Comparison of ENCODE assay signal across 26 mouse cellular contexts in the genomic region with DNA sequence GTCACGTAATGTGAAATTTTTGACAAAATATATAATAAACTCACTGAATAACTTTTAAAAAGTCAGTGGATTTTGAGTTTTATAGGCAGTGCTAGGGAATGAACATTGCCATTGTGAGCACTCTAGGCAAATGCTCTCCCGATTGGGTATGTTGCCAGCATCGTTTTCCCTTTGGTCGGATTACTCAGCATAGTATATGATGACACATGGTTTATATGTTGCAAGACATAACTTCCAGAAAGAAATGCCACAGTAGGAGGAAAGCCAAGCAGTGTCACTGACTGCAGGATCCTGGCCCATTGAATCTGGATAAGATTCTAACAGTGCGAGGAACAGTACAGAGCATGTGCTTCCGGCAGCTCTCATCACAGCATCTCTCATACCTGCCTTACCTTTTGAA. TPM values are rescaled to one million over a fixed set of nuclear protein-coding genes. Genes with fewer than 3 reads are reported as not detected.
A peak's percentile ranks its signal among the peaks of the same experiment; 100 is the strongest.
DNase-seq lines count a peak whose midpoint lies in the region; TF ChIP-seq lines count a peak whose summit lies in the region.
"Had no signal": no experiment of that assay in that cellular context is flagged by ENCODE, and none has a peak within 500 bp of the region (broad histone marks: within the 10 kb centered on the region; RNA-seq: fewer than 3 reads in every experiment).

No protein-coding gene starts in this region.

- no peak for TF ChIP-seq POLR2A in myocyte (IDR thresholded peaks at IDR 0.05; ENCODE audit: insufficient read length, low read depth)

- H3K36me3 ChIP-seq in C2C12 (ENCODE audit: control insufficient read depth, insufficient read depth) (no peaks in the 10 kb centered on the region), myocyte (ENCODE audit: control insufficient read depth, insufficient read depth) (no peaks in the 10 kb centered on the region)
- H3K36me3 ChIP-seq: embryonic facial prominence, embryonic 12.5 days; embryonic facial prominence, embryonic 15.5 days; G1E; heart, embryonic 12.5 days; heart, embryonic 15.5 days had no signal

- intact Hi-C loops in left cerebral cortex, postnatal 10 days (cut with DNase I) = no loop called here
- intact Hi-C loops in left cerebral cortex, adult 2 months (cut with DNase I) = no loop called here

- H3K4me2 ChIP-seq in myocyte (ENCODE audit: low read depth) = no peak overlapping the region
- H3K4me2 ChIP-seq: embryonic facial prominence, embryonic 12.5 days; embryonic facial prominence, embryonic 15.5 days; heart, embryonic 12.5 days; heart, embryonic 15.5 days; hindbrain, embryonic 14.5 days had no signal

- no peak overlapping the region for H3K4me3 ChIP-seq in C2C12 (ENCODE audit: insufficient read depth, poor library complexity, severe bottlenecking)
- H3K4me3 ChIP-seq in myocyte = no peak overlapping the region
- no peak overlapping the region for H3K4me3 ChIP-seq in left cerebral cortex, adult 2 months
- H3K4me3 ChIP-seq: embryonic facial prominence, embryonic 12.5 days; embryonic facial prominence, embryonic 15.5 days; gastrocnemius, adult 2 months; heart, embryonic 12.5 days; heart, embryonic 15.5 days had no signal

- no peaks in the 10 kb centered on the region for H3K79me2 ChIP-seq in C2C12 (ENCODE audit: control insufficient read depth, insufficient read depth)
- no peaks in the 10 kb centered on the region for H3K79me2 ChIP-seq in myocyte (ENCODE audit: control insufficient read depth, insufficient read depth)

- DNase-seq in adrenal gland, postnatal 14 days = peak; percentile 14
- DNase-seq in adrenal gland, postnatal 25 days = no peak
- peak; percentile 13 for DNase-seq in 3134 (ENCODE audit: extremely low read depth, insufficient read length, low spot score)
- DNase-seq in left cerebral cortex, postnatal 10 days (ENCODE audit: extremely low spot score in 1 of 2, low spot score in 2 of 2) = no peak
- no peak for DNase-seq in left cerebral cortex, adult 2 months (ENCODE audit: extremely low spot score in 1 of 2, low spot score in 2 of 2)
- DNase-seq: adrenal gland, adult 8-10 months; cerebellum, adult 2 months; cerebellum, adult 9-11 months; cerebellum, postnatal 25 days; forebrain, postnatal 0 days; gastrocnemius, adult 2 months; gastrocnemius, postnatal 14 days; heart, adult 11 months; heart, postnatal 14 days; heart, postnatal 4 days had no signal

- no peak for TF ChIP-seq CTCF in C2C12 (IDR thresholded peaks at IDR 0.05; ENCODE audit: control insufficient read depth, insufficient read depth, insufficient read length)
- no peak for TF ChIP-seq CTCF in left cerebral cortex, adult 2 months (IDR thresholded peaks at IDR 0.05)

- no peak overlapping the region for H3ac ChIP-seq in C2C12 (ENCODE audit: control insufficient read depth, insufficient read length, low read depth)
- H3ac ChIP-seq in myocyte (ENCODE audit: control insufficient read depth, insufficient read length) = no peak overlapping the region

- H3K27ac ChIP-seq in left cerebral cortex, adult 2 months = no peak overlapping the region
- H3K27ac ChIP-seq: embryonic facial prominence, embryonic 12.5 days; embryonic facial prominence, embryonic 15.5 days; gastrocnemius, adult 2 months; heart, embryonic 15.5 days; hindbrain, embryonic 14.5 days; hindbrain, postnatal 0 days had no signal

- no peaks in the 10 kb centered on the region for H3K27me3 ChIP-seq in C2C12 (ENCODE audit: control insufficient read depth, insufficient read depth, insufficient read length)
- H3K27me3 ChIP-seq in myocyte (ENCODE audit: control insufficient read depth, insufficient read depth, insufficient read length) = no peaks in the 10 kb centered on the region
- H3K27me3 ChIP-seq: CH12.LX; embryonic facial prominence, embryonic 12.5 days; embryonic facial prominence, embryonic 15.5 days; heart, embryonic 12.5 days; heart, embryonic 15.5 days had no signal

- no peaks in the 10 kb centered on the region for H3K79me3 ChIP-seq in C2C12 (ENCODE audit: low read depth)

TF ChIP-seq in C2C12, 6 proteins besides CTCF, POLR2A, EP300 and RAD21:
- no peak for TF ChIP-seq FOSL1 (IDR thresholded peaks at IDR 0.05; ENCODE audit: insufficient read depth, low read length, poor library complexity, severe bottlenecking)
- peak; percentile 76 for TF ChIP-seq CEBPB (IDR thresholded peaks at IDR 0.05; ENCODE audit: low read depth)
- TF ChIP-seq MAX (IDR thresholded peaks at IDR 0.05) = no peak

TF ChIP-seq in myocyte, 11 proteins besides CTCF, POLR2A, EP300 and RAD21:
- peak; percentile 91 for TF ChIP-seq CEBPB (IDR thresholded peaks at IDR 0.05; ENCODE audit: insufficient read depth, poor library complexity, severe bottlenecking)
- no peak for TF ChIP-seq USF1 (IDR thresholded peaks at IDR 0.05; ENCODE audit: low read depth)
- no peak for TF ChIP-seq E2F4 (IDR thresholded peaks at IDR 0.05; ENCODE audit: insufficient read depth)

RNA-seq across cellular contexts. Expression of a gene that starts 23.5 kb away (rescaled TPM):
- total RNA-seq in adrenal gland, postnatal 14 days (2021) = 0.38 and 0.48 TPM in 2 replicates
- total RNA-seq in adrenal gland, postnatal 25 days (2021) = 0.38 and 0.52 TPM in 2 replicates
- polyA plus RNA-seq in C2C12 (2012; fragmentation: generic; extraction: Trizol) = 0.90 TPM
- 0.54 TPM for polyA plus RNA-seq in myocyte (2012; fragmentation: generic; extraction: Trizol)
- under 1 TPM in 1 of 2 experiments, not detected in 1; 0.11 TPM for total RNA-seq in left cerebral cortex, postnatal 10 days (2021)
- total RNA-seq in left cerebral cortex, adult 2 months (2021) = not detected
- total RNA-seq: CH12.LX; gastrocnemius, adult 2 months; gastrocnemius, postnatal 14 days had no signal
- polyA plus RNA-seq: forebrain, embryonic 14.5 days; forebrain, postnatal 0 days; G1E; hindbrain, embryonic 14.5 days had no signal

Comparison
In these comparisons a context has a peak if more than half of its experiments do, and no peak if none do; other contexts are left out.
1. DNase-seq: peak in adrenal gland, postnatal 14 days (single experiment) and 3134 (single experiment); none in adrenal gland, postnatal 25 days (single experiment), left cerebral cortex, postnatal 10 days (0 of 2) and left cerebral cortex, adult 2 months (0 of 2).